Mouse (Mus musculus): Measurements from ENCODE around the gene Nav3.
"Not testable (repeated sequence)": the region's sequence is repeated elsewhere in the genome, so short reads cannot be mapped to it uniquely, and the experiment has no call there.

Nav3 gene

GRCm38 (mm10) chr10:110455838-110456493 is at the start of gene Nav3:
Nav3 (minus strand) TSS chr10:110456204.
- peak; percentile 77 for DNase-seq

- DNase-seq = no peak
Observed at GRCm38 (mm10) chr10:110485306-110485705, 29.3 kb upstream of the Nav3 start.

- no peak for DNase-seq
Observed at GRCm38 (mm10) chr10:110484822-110485221, 28.8 kb upstream of the Nav3 start.

- DNase-seq = no peak
Observed at GRCm38 (mm10) chr10:110479189-110479588, 23.2 kb upstream of the Nav3 start.

- peak; percentile 18 for DNase-seq
Observed at GRCm38 (mm10) chr10:110477689-110478314, 21.8 kb upstream of the Nav3 start.

- no peak for DNase-seq
Observed at GRCm38 (mm10) chr10:110474107-110474506, 18.1 kb upstream of the Nav3 start.

- no peak for DNase-seq
Observed at GRCm38 (mm10) chr10:110469445-110469844, 13.4 kb upstream of the Nav3 start.

GRCm38 (mm10) chr10:110455063-110455837 is 754 bp downstream of the Nav3 start:
- peak; percentile 47 for DNase-seq

GRCm38 (mm10) chr10:110453566-110453965 is 2.4 kb downstream of the Nav3 start:
- no peak for DNase-seq

- DNase-seq = peak; percentile 45
Observed at GRCm38 (mm10) chr10:110440396-110440795, 15.6 kb downstream of the Nav3 start.

- no peak for DNase-seq
Observed at GRCm38 (mm10) chr10:110431078-110431477, 24.9 kb downstream of the Nav3 start.

GRCm38 (mm10) chr10:110429578-110429977 is 26.4 kb downstream of the Nav3 start:
- no peak for DNase-seq

- DNase-seq = no peak
Observed at GRCm38 (mm10) chr10:110429052-110429451, 27.0 kb downstream of the Nav3 start.

GRCm38 (mm10) chr10:110421533-110421932 is 34.5 kb downstream of the Nav3 start:
- DNase-seq = no peak

GRCm38 (mm10) chr10:110417003-110417402 is 39.0 kb downstream of the Nav3 start:
- DNase-seq = no peak

GRCm38 (mm10) chr10:110415624-110416023 is 40.4 kb downstream of the Nav3 start:
- no peak for DNase-seq

- no peak for DNase-seq
Observed at GRCm38 (mm10) chr10:110413281-110413897, 42.6 kb downstream of the Nav3 start.

GRCm38 (mm10) chr10:110402950-110403349 is 53.1 kb downstream of the Nav3 start:
- DNase-seq = no peak

GRCm38 (mm10) chr10:110400642-110401041 is 55.4 kb downstream of the Nav3 start:
- DNase-seq = no peak

- DNase-seq = no peak
Observed at GRCm38 (mm10) chr10:110398643-110399042, 57.4 kb downstream of the Nav3 start.

GRCm38 (mm10) chr10:110386476-110387197 is 69.4 kb downstream of the Nav3 start:
- DNase-seq = no peak

- not testable (repeated sequence) for DNase-seq
Observed at GRCm38 (mm10) chr10:110383506-110384229, 72.3 kb downstream of the Nav3 start.
